Mouse (Mus musculus): ENCODE data around the gene Accsl.

DNA sequence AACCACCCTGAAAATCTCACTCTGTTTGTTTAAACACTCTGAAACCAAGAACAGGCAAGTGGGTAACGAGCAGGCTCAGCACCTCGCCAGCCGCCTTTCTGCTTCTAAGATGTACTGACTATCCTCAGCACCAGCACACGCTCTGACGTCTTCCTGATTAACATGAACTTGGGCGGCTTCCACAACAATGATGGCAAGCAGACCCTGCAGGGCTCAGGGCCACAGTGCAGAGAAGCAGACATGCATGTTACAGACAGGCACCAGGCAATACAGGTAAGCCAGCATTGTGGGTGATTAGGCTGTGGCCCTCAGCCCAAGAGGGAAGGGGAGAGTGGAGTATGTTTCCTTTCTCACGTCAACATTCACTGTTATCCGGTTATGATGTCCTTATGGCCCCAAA lies 61.5 kb downstream of the Accsl start:
- TF ChIP-seq POLR2A (IDR thresholded peaks at IDR 0.05; ENCODE audit: insufficient read depth, low read length) (no peak), CTCF (IDR thresholded peaks at IDR 0.05; ENCODE audit: low read depth, low read length) (no peak), EP300 (IDR thresholded peaks at IDR 0.05; ENCODE audit: insufficient read depth, low read depth, low read length) (no peak)

Data from ES-Bruce4 (cell line).